ENCODE assay signal across 19 mouse cellular contexts in the genomic region with DNA sequence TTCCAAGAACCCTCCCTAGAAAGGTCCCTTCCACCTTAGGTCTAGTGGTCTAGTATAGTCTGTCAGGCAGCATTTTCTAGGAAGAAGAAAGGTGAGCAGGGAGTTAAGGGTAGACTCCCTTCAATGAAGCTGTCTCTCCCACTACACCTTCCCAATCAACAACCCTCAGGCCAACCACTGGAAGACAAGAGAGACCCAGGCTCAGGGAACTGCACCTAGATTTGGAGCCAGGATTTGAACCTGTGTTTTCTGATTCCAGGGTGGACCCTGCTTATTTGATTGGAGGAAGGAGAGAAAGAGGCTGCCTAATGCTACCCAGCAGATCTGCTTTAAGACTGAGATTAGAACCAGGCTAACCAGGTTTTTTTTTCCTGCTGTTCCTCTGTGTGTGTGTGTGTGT. TPM values are rescaled to one million over a fixed set of nuclear protein-coding genes. Genes with fewer than 3 reads are reported as not detected.
DNase-seq lines count a peak whose midpoint lies in the region; ATAC-seq and TF ChIP-seq lines count a peak whose summit lies in the region.
"Had no signal": no experiment of that assay in that cellular context is flagged by ENCODE, and none has a peak within 500 bp of the region (broad histone marks: within the 10 kb centered on the region; RNA-seq: fewer than 3 reads in every experiment).

No protein-coding gene starts in this region.

- DNase-seq in forebrain, embryonic 10.5 days (ENCODE audit: extremely low spot score, low spot score), result no peak
- no peak for DNase-seq in heart, adult 11 months
- peak; percentile 38 to 45 for DNase-seq in cerebellum, adult 2 months
- DNase-seq in cerebellum, postnatal 25 days, result peak; percentile 27 to 42
- DNase-seq in thymus, postnatal 14 days, result no peak
- no peak for DNase-seq in urinary bladder, adult 2 months (ENCODE audit: low spot score)
- DNase-seq: adrenal gland, postnatal 14 days; lung, postnatal 4 days; right cerebral cortex, postnatal 25 days; thymus, adult 18-20 months had no signal

- H3K4me2 ChIP-seq in forebrain, embryonic 13.5 days, result no peak overlapping the region
- no peak overlapping the region for H3K4me2 ChIP-seq in heart, embryonic 15.5 days
- H3K4me2 ChIP-seq: hindbrain, embryonic 14.5 days; kidney, embryonic 15.5 days; limb, embryonic 12.5 days; lung, embryonic 15.5 days had no signal

- TF ChIP-seq CTCF in cerebellum, adult 2 months (IDR thresholded peaks at IDR 0.05; ENCODE audit: borderline replicate concordance, insufficient read depth, low read depth, low read length), result no peak

- no peak for TF ChIP-seq POLR2A in cerebellum, adult 2 months (IDR thresholded peaks at IDR 0.05; ENCODE audit: borderline replicate concordance, insufficient read depth, low read length)

- 0 out of 2 replicates have a peak overlapping the region, but pooled peaks have one; percentile 0 for H3K27ac ChIP-seq in forebrain, embryonic 10.5 days
- no peak overlapping the region for H3K27ac ChIP-seq in forebrain, embryonic 13.5 days
- H3K27ac ChIP-seq in heart, embryonic 15.5 days, result peak overlapping the region; percentile 95
- H3K27ac ChIP-seq in cerebellum, adult 2 months (ENCODE audit: insufficient read depth, low read length), result peak overlapping the region; percentile 69
- H3K27ac ChIP-seq: hindbrain, embryonic 14.5 days; liver, embryonic 14.5 days had no signal

- H3K9me3 ChIP-seq in forebrain, embryonic 10.5 days, result no peaks in the 10 kb centered on the region
- H3K9me3 ChIP-seq in forebrain, embryonic 13.5 days (replicated peaks), result no peaks in the 10 kb centered on the region
- no peaks in the 10 kb centered on the region for H3K9me3 ChIP-seq in heart, embryonic 15.5 days (replicated peaks)
- H3K9me3 ChIP-seq: kidney, embryonic 15.5 days; limb, embryonic 12.5 days; lung, embryonic 15.5 days had no signal

- peaks cover 84% of the 10 kb centered on the region for H3K4me1 ChIP-seq in forebrain, embryonic 10.5 days
- peaks cover 24% of the 10 kb centered on the region for H3K4me1 ChIP-seq in forebrain, embryonic 13.5 days
- peaks cover 98% of the 10 kb centered on the region for H3K4me1 ChIP-seq in heart, embryonic 15.5 days (replicated peaks)
- H3K4me1 ChIP-seq in cerebellum, adult 2 months (ENCODE audit: control insufficient read depth, insufficient read depth, low read length), result peaks cover 78% of the 10 kb centered on the region

- H3K4me3 ChIP-seq in forebrain, embryonic 10.5 days, result no peak overlapping the region
- no peak overlapping the region for H3K4me3 ChIP-seq in forebrain, embryonic 13.5 days
- H3K4me3 ChIP-seq in heart, embryonic 15.5 days, result no peak overlapping the region
- H3K4me3 ChIP-seq in cerebellum, adult 2 months (replicated peaks; ENCODE audit: insufficient read depth, low read depth, low read length), result no peak overlapping the region
- H3K4me3 ChIP-seq: kidney, embryonic 15.5 days; limb, embryonic 12.5 days; lung, embryonic 15.5 days had no signal

- no peak overlapping the region for H3K9ac ChIP-seq in forebrain, embryonic 13.5 days
- H3K9ac ChIP-seq in heart, embryonic 15.5 days, result no peak overlapping the region
- H3K9ac ChIP-seq: hindbrain, embryonic 14.5 days; kidney, embryonic 15.5 days; limb, embryonic 12.5 days; liver, embryonic 14.5 days; lung, embryonic 15.5 days had no signal

- no peak for ATAC-seq in forebrain, embryonic 13.5 days
- no peak for ATAC-seq in heart, embryonic 15.5 days (replicated peaks; ENCODE audit: insufficient number of reproducible peaks, insufficient read depth, low FRiP score, low read depth)
- ATAC-seq: forebrain, embryonic 14.5 days; intestine, postnatal 0 days had no signal

- H3K27me3 ChIP-seq in forebrain, embryonic 10.5 days (ENCODE audit: poor library complexity, severe bottlenecking), result peaks cover 59% of the 10 kb centered on the region
- 0 out of 2 replicates have a peak, but pooled peaks cover 5% of the 10 kb centered on the region for H3K27me3 ChIP-seq in forebrain, embryonic 13.5 days
- H3K27me3 ChIP-seq in heart, embryonic 15.5 days, result no peaks in the 10 kb centered on the region
- no peaks in the 10 kb centered on the region for H3K27me3 ChIP-seq in cerebellum, adult 2 months (ENCODE audit: control insufficient read depth, insufficient read depth, low read length)
- H3K27me3 ChIP-seq: kidney, embryonic 15.5 days; limb, embryonic 12.5 days; lung, embryonic 15.5 days had no signal

- no peaks in the 10 kb centered on the region for H3K36me3 ChIP-seq in forebrain, embryonic 10.5 days (replicated peaks)
- no peaks in the 10 kb centered on the region for H3K36me3 ChIP-seq in forebrain, embryonic 13.5 days (ENCODE audit: poor library complexity, severe bottlenecking)
- H3K36me3 ChIP-seq in heart, embryonic 15.5 days, result no peaks in the 10 kb centered on the region
- H3K36me3 ChIP-seq: kidney, embryonic 15.5 days; limb, embryonic 12.5 days; lung, embryonic 15.5 days had no signal

RNA-seq across cellular contexts. Expression of a gene that starts 10.1 kb away (rescaled TPM):
- 3.2 and 3.4 TPM in 2 replicates for polyA plus RNA-seq in forebrain, embryonic 10.5 days (2016; fragmentation: Nextera tagmentation; extraction: Ambion mirVana)
- polyA plus RNA-seq in forebrain, embryonic 13.5 days (2015; fragmentation: Nextera tagmentation; extraction: Ambion mirVana), result 2.3 and 2.8 TPM in 2 replicates
- 11.7 TPM in 2 replicates for polyA plus RNA-seq in heart, embryonic 15.5 days (2015; fragmentation: Nextera tagmentation; extraction: Ambion mirVana)
- 44.4 and 44.8 TPM in 2 replicates for polyA plus RNA-seq in cerebellum, adult 2 months (2012; rRNA removed)
- 17.5 and 28.8 TPM in 2 replicates for polyA plus RNA-seq in urinary bladder, adult 2 months (2012; rRNA removed)

Comparison
In these comparisons a context has a peak if more than half of its experiments do, and no peak if none do; other contexts are left out.
1. DNase-seq: peak in cerebellum, adult 2 months (2 of 2) and cerebellum, postnatal 25 days (2 of 2); none in forebrain, embryonic 10.5 days (single experiment), heart, adult 11 months (single experiment), thymus, postnatal 14 days (single experiment) and urinary bladder, adult 2 months (single experiment).